ENCODE assay signal across 10 mouse cellular contexts in the genomic region with DNA sequence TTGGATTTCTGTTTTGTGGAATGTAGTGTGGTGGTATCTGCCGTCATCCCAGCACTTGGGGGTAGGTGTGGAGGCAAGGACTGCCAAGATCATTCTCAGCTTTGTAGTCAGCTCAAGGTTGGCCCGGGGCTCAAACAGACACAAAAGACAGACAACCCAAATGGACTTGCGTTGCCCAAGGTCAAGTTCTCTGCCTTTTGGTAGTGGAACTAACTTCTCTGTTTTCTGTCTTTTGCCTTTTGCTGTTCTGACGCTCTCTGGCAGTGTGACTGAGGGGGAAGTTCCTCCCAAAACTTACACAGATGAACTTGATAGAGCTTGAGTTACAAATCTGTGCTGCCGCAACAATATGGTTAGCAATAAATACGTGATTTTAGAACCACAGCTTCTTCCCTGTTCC. TPM values are rescaled to one million over a fixed set of nuclear protein-coding genes. Genes with fewer than 3 reads are reported as not detected.
DNase-seq lines count a peak whose midpoint lies in the region; ATAC-seq lines count a peak whose summit lies in the region.
"Had no signal": no experiment of that assay in that cellular context is flagged by ENCODE, and none has a peak within 500 bp of the region (broad histone marks: within the 10 kb centered on the region; RNA-seq: fewer than 3 reads in every experiment).

No protein-coding gene starts in this region.

- peak; percentile 23 for DNase-seq in embryo, embryonic 10 days (ENCODE audit: low spot score)
- DNase-seq in embryo, embryonic 9.5 days (ENCODE audit: extremely low spot score) = no peak
- DNase-seq in midbrain, embryonic 11.5 days (ENCODE audit: low spot score, missing footprints) = peak; percentile 89
- DNase-seq in midbrain, embryonic 10.5 days (ENCODE audit: low spot score) = no peak
- peak; percentile 31 for DNase-seq in limb, embryonic 10.5 days (ENCODE audit: low spot score)
- DNase-seq in testis, postnatal 10 days (ENCODE audit: low spot score) = peak; percentile 34
- no peak for DNase-seq in cerebellum, postnatal 25 days
- no peak for DNase-seq in cerebellum, adult 11-12 months

- no peak overlapping the region for H3K9ac ChIP-seq in midbrain, embryonic 11.5 days (ENCODE audit: low read length)
- H3K9ac ChIP-seq: neural tube, embryonic 12.5 days had no signal

- H3K27ac ChIP-seq in midbrain, embryonic 11.5 days (ENCODE audit: low read depth, low read length) = no peak overlapping the region
- no peak overlapping the region for H3K27ac ChIP-seq in midbrain, embryonic 10.5 days (replicated peaks)
- H3K27ac ChIP-seq in limb, embryonic 10.5 days = no peak overlapping the region
- H3K27ac ChIP-seq: neural tube, embryonic 12.5 days had no signal

- H3K4me1 ChIP-seq in midbrain, embryonic 11.5 days (ENCODE audit: control insufficient read depth, insufficient read depth, low read length) = 0 out of 2 replicates have a peak, but pooled peaks cover 3% of the 10 kb centered on the region
- peaks cover 16% of the 10 kb centered on the region for H3K4me1 ChIP-seq in midbrain, embryonic 10.5 days
- peaks cover 25% of the 10 kb centered on the region for H3K4me1 ChIP-seq in limb, embryonic 10.5 days

- no peak overlapping the region for H3K4me3 ChIP-seq in midbrain, embryonic 11.5 days (ENCODE audit: low read depth, low read length)
- no peak overlapping the region for H3K4me3 ChIP-seq in midbrain, embryonic 10.5 days
- H3K4me3 ChIP-seq in limb, embryonic 10.5 days = no peak overlapping the region

- ATAC-seq in midbrain, embryonic 11.5 days (ENCODE audit: low FRiP score) = no peak

- peaks cover 54% of the 10 kb centered on the region for H3K27me3 ChIP-seq in midbrain, embryonic 11.5 days (ENCODE audit: control insufficient read depth, insufficient read depth, low read length)
- peaks cover 90% of the 10 kb centered on the region for H3K27me3 ChIP-seq in midbrain, embryonic 10.5 days (ENCODE audit: low read depth, poor library complexity, severe bottlenecking)
- peaks cover 81% of the 10 kb centered on the region for H3K27me3 ChIP-seq in limb, embryonic 10.5 days (ENCODE audit: low read depth, poor library complexity, severe bottlenecking)

- WGBS in midbrain, embryonic 11.5 days = 43% methylated on average over 6 of the region's 6 CpGs
- 43% methylated on average over 6 of the region's 6 CpGs for WGBS in midbrain, embryonic 10.5 days
- 34% methylated on average over 6 of the region's 6 CpGs for WGBS in limb, embryonic 10.5 days

- H3K9me3 ChIP-seq in midbrain, embryonic 11.5 days (ENCODE audit: control insufficient read depth, low read length) = no peaks in the 10 kb centered on the region
- H3K9me3 ChIP-seq in midbrain, embryonic 10.5 days (replicated peaks) = no peaks in the 10 kb centered on the region
- no peaks in the 10 kb centered on the region for H3K9me3 ChIP-seq in limb, embryonic 10.5 days (replicated peaks)
- H3K9me3 ChIP-seq: neural tube, embryonic 12.5 days had no signal

- H3K4me2 ChIP-seq in midbrain, embryonic 11.5 days = no peak overlapping the region

- no peaks in the 10 kb centered on the region for H3K36me3 ChIP-seq in midbrain, embryonic 11.5 days (ENCODE audit: control insufficient read depth, insufficient read depth, low read length)
- H3K36me3 ChIP-seq in midbrain, embryonic 10.5 days = no peaks in the 10 kb centered on the region
- H3K36me3 ChIP-seq in limb, embryonic 10.5 days = no peaks in the 10 kb centered on the region
- H3K36me3 ChIP-seq: neural tube, embryonic 12.5 days had no signal

RNA-seq across cellular contexts. Expression of gene Cds1, which starts 1.3 kb away (rescaled TPM):
- polyA plus RNA-seq in midbrain, embryonic 11.5 days (2014; fragmentation: Nextera tagmentation; extraction: Ambion mirVana) = 0.76 and 1.0 TPM in 2 replicates
- polyA plus RNA-seq in midbrain, embryonic 10.5 days (2016; fragmentation: Nextera tagmentation; extraction: Ambion mirVana) = 0.76 and 0.80 TPM in 2 replicates
- 0.67 and 0.68 TPM in 2 replicates for polyA plus RNA-seq in limb, embryonic 10.5 days (2016; fragmentation: Nextera tagmentation; extraction: Ambion mirVana)
- polyA plus RNA-seq: C2C12 had no signal

Comparison
In these comparisons a context has a peak if more than half of its experiments do, and no peak if none do; other contexts are left out.
1. DNase-seq: peak in embryo, embryonic 10 days (single experiment), midbrain, embryonic 11.5 days (single experiment), limb, embryonic 10.5 days (single experiment) and testis, postnatal 10 days (single experiment); none in embryo, embryonic 9.5 days (single experiment), midbrain, embryonic 10.5 days (single experiment), cerebellum, postnatal 25 days (0 of 2) and cerebellum, adult 11-12 months (single experiment).